Mouse (Mus musculus): ENCODE results near the gene Bend4.

GRCm38 (mm10) chr5:67410426-67410825 lies 17.7 kb downstream of the Bend4 start:
- TF ChIP-seq POLR2A (IDR thresholded peaks at IDR 0.05; ENCODE audit: control insufficient read depth, low read depth, low read length) = no peak
- TF ChIP-seq CTCF (IDR thresholded peaks at IDR 0.05; ENCODE audit: control insufficient read depth, insufficient read depth, insufficient replicate concordance, low read depth, low read length) = no peak
